Mouse (Mus musculus) brain, embryonic 14.5 days (tissue): ENCODE measurements around the gene Vmn2r83.

Experiments
- CTCF ChIP-seq: fragments of 200-500 bp; IDR thresholded peaks from 2 replicates; pipeline ENCODE4 v1.5.1; 2012; ENCODE audit warnings: inconsistent platforms, mild to moderate bottlenecking, moderate library complexity, borderline replicate concordance; ENCODE audit not compliant: insufficient read depth, insufficient read length; ENCODE audit errors: extremely low read depth
- POLR2A ChIP-seq: fragments of 200-500 bp; IDR thresholded peaks from 2 replicates; pipeline ENCODE4 v1.6.1; 2012; ENCODE audit warnings: mild to moderate bottlenecking, inconsistent platforms, borderline replicate concordance; ENCODE audit not compliant: poor library complexity, insufficient read depth, insufficient read length, severe bottlenecking; ENCODE audit errors: extremely low read depth

DNA sequence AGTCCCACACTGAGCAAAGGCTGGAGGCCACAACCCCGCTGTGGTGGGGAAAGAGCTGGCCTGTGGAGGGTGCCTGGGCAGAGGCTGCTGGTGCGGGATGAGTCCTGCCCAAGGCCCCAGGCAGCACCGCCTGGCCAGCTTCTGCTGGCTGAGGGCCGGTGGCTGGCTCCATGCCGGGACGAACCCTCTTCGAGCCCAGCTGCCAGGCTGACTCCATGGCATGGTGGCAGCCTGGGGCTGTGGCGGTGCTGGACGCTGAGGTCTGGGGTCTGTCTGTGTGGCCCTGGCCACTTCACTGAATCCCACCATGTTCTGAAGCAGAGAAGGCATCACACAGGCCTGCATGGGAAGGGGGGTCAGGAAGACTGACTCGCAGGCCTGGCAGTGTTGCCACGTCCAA lies 72.2 kb downstream of the Vmn2r83 start:
- no peak for TF ChIP-seq CTCF
- no peak for TF ChIP-seq POLR2A
